Mouse (Mus musculus) ES-Bruce4 (cell line): ENCODE data around the gene Tmem131l.

Source experiments
- CTCF ChIP-seq: IDR thresholded peaks from one replicate; pipeline ENCODE4 v1.8.1; 2011; ENCODE audit warnings: low read depth, low read length
- EP300 ChIP-seq: IDR thresholded peaks from 2 replicates; pipeline ENCODE4 v1.6.1; 2011; ENCODE audit warnings: low read depth, low read length; ENCODE audit not compliant: insufficient read depth
- POLR2A ChIP-seq: IDR thresholded peaks from one replicate; pipeline ENCODE4 v1.8.1; 2011; ENCODE audit warnings: low read length; ENCODE audit not compliant: insufficient read depth

DNA sequence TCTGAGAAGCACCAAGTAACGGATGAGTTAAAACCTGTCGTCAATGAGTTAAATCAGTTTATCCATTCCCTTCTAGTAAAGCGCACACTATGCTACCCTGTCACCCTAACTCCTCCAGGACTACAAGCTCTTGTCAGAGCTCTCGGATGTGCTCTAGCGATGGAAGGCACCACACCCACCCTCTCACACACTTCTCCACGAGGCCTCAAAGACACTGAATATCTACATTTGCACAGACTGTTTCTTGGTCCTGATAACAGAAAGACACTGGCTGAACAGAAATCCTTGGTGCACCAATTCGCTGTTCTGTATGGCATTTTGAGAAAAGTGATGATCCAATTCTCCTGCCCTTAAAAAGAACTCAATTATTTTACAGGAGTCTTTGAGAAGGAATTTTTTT lies 34.0 kb downstream of the Tmem131l start:
- TF ChIP-seq POLR2A (no peak), CTCF (no peak), EP300 (no peak)
